Mouse (Mus musculus) forebrain, embryonic 10.5 days (tissue): Measurements from ENCODE around the gene Mslnl. TPM values are rescaled to one million over a fixed set of nuclear protein-coding genes. Genes with fewer than 3 reads are reported as not detected.
A peak's percentile ranks its signal among the peaks of the same experiment; 100 is the strongest.

Experiments
- DNase-seq: peaks from one replicate; pipeline ENCODE4 v3.0.0-alpha.2; 2017; ENCODE audit warnings: low spot score; ENCODE audit errors: extremely low spot score
- H3K27ac ChIP-seq: fragments of 300-500 bp; sonication (generic); 2 replicates; pipeline ENCODE4 v1.5.1; 2016; ENCODE audit warnings: mild to moderate bottlenecking
- H3K27me3 ChIP-seq: fragments of 300-500 bp; sonication (generic); 2 replicates; pipeline ENCODE4 v1.6.1; 2016; ENCODE audit warnings: mild to moderate bottlenecking; ENCODE audit not compliant: poor library complexity, severe bottlenecking
- H3K36me3 ChIP-seq: fragments of 300-500 bp; sonication (generic); replicated peaks from 2 replicates; pipeline ENCODE4 v1.6.1; 2016; ENCODE audit warnings: mild to moderate bottlenecking, moderate library complexity
- H3K4me1 ChIP-seq: fragments of 300-500 bp; sonication (generic); 2 replicates; pipeline ENCODE4 v1.6.1; 2016
- H3K4me3 ChIP-seq: fragments of 300-500 bp; sonication (generic); 2 replicates; pipeline ENCODE4 v1.5.1; 2016; ENCODE audit warnings: mild to moderate bottlenecking, moderate library complexity
- H3K9me3 ChIP-seq: fragments of 300-500 bp; sonication (generic); 2 replicates; pipeline ENCODE4 v1.6.1; 2016; ENCODE audit warnings: mild to moderate bottlenecking, moderate library complexity
- WGBS: fragments of 180-500 bp; shearing (Covaris S2); methylation state at CpG from one replicate; pipeline ENCODE4 v1.1.7; 2016; 5-methylcytosine and 5-hydroxymethylcytosine counted together
- polyA plus RNA-seq: library from polyadenylated mRNA; unstranded; fragments of >200 nt; fragmentation: Nextera tagmentation; extraction: Ambion mirVana; gene quantifications from 2 replicates; pipeline ENCODE4 v1.2.1, GENCODE M21; 2016

Mslnl gene
- polyA plus RNA-seq, 1 experiment from 2014 or later = not detected

- 85% methylated on average over 5 of the region's 5 CpGs for WGBS
- DNase-seq = no peak
- Histone ChIP-seq H3K27me3 (0 out of 2 replicates have a peak, but pooled peaks cover 4% of the 10 kb centered on the region), H3K27ac (no peak overlapping the region), H3K36me3 (no peaks in the 10 kb centered on the region), H3K4me1 (peaks cover 17% of the 10 kb centered on the region; the same call in 1 of the 2 replicates), H3K9me3 (no peaks in the 10 kb centered on the region), H3K4me3 (no peak overlapping the region)
Measured at GRCm38 (mm10) chr17:25751446-25751845, 15.6 kb downstream of the Mslnl start.

DNA sequence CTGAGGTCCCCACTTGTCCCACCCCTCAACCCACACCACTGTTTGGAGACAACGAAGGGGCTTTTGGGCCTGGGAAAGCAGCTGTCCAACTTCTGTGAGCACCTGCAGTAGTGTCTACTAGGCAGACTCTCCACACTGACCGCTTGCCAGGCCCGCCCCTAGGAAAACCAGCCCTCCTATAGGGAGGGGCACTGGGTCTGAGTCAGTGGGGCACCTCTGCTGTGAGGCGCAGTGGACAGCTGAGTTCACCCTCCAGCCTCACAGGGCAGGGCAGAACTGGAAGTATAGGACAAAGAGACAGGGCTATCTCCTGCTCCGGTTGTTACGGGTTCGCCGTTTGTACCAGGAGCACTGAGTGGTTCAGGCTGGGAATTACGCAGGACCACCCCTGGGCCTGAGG is 18.4 kb downstream of the Mslnl start, which contains the start of gene Msln:
Gene Msln (minus strand): TSS at position 138 of the 400 bp plus-strand sequence.
- DNase-seq = no peak
- no peaks in the 10 kb centered on the region for H3K36me3 ChIP-seq
- 0 out of 2 replicates have a peak, but pooled peaks cover 5% of the 10 kb centered on the region for H3K27me3 ChIP-seq
- 85% methylated on average over 9 of the region's 9 CpGs for WGBS
- H3K27ac ChIP-seq = 0 out of 2 replicates have a peak within 1 kb of the TSS, but pooled peaks have one; percentile 35
- no peaks in the 10 kb centered on the region for H3K9me3 ChIP-seq
- no peak within 1 kb of the TSS for H3K4me3 ChIP-seq
- peaks cover 20% of the 10 kb centered on the region; the same call in 1 of the 2 replicates for H3K4me1 ChIP-seq

DNA sequence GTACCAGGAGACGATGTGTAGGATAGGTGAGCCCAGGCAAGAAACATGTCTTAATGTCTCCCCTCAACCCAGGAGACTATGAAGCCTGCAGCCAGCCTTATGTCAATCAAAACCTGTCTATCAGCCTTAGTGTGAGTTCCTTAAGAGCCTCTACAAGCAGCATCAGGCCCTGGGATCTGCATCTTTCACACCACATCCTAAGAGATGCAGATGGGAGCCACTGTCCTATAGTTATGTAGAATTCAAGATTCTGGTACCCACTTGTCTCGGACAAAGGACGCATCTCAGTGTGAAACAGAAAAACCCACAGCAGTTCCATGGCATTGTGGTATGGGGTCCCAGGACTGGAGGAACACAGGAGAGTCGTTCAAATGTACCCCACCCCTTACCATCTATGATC is 19.2 kb downstream of the Mslnl start:
- DNase-seq = no peak
- WGBS = 84% methylated on average over 4 of the region's 4 CpGs
- Histone ChIP-seq H3K4me3 (no peak overlapping the region), H3K27me3 (0 out of 2 replicates have a peak, but pooled peaks cover 7% of the 10 kb centered on the region), H3K4me1 (peaks cover 20% of the 10 kb centered on the region; the same call in 1 of the 2 replicates), H3K36me3 (no peaks in the 10 kb centered on the region), H3K27ac (0 out of 2 replicates have a peak overlapping the region, but pooled peaks have one; percentile 35), H3K9me3 (no peaks in the 10 kb centered on the region)

DNA sequence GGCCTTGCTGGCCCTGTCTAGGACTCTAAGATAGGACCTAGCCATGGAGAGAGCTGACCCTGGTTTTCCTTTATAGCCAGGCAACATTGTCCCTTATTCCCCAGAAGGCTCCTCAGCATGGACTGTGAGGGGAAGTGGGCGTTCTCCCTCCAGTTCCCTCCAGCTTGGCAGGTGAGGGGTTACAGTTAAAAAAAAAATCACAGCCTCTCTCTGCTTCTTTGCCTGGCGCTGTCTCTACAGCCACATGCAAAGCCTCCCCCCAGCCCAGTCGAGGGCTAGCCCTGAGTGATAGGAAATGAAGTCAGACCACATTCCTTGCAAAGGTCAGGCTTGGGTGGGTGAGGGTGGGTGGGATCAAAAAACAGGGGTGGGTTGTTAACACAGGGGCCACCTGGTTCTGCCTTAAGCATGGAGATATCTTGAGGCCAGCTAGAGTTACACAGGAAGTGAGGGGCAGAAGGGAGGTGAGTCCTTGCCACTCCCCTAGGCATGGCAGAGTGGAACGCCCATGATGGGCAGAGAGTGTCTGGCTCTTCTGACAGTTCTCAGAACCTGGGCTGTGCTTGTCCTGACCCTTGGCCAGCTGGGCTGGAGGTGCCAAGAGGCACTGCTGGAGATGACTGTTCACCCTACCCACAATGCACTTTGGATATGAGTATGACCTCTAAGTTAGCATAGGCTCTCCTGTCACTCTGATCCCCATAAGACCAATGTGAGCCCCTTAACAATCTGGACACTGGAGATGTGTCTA is 20.0 kb downstream of the Mslnl start:
- H3K4me3 ChIP-seq = no peak overlapping the region
- DNase-seq = no peak
- H3K4me1 ChIP-seq = peaks cover 20% of the 10 kb centered on the region; the same call in 1 of the 2 replicates
- no peaks in the 10 kb centered on the region for H3K36me3 ChIP-seq
- H3K9me3 ChIP-seq = no peaks in the 10 kb centered on the region
- 66% methylated on average over 4 of the region's 4 CpGs for WGBS
- H3K27me3 ChIP-seq = 0 out of 2 replicates have a peak, but pooled peaks cover 7% of the 10 kb centered on the region
- H3K27ac ChIP-seq = 0 out of 2 replicates have a peak overlapping the region, but pooled peaks have one; percentile 8

GRCm38 (mm10) chr17:25756378-25757242 is 20.8 kb downstream of the Mslnl start:
- Histone ChIP-seq H3K27me3 (0 out of 2 replicates have a peak, but pooled peaks cover 7% of the 10 kb centered on the region), H3K27ac (no peak overlapping the region), H3K9me3 (no peaks in the 10 kb centered on the region), H3K4me3 (no peak overlapping the region), H3K36me3 (no peaks in the 10 kb centered on the region), H3K4me1 (peaks cover 20% of the 10 kb centered on the region; the same call in 1 of the 2 replicates)
- no peak for DNase-seq
- WGBS = 88% methylated on average over 9 of the region's 9 CpGs

GRCm38 (mm10) chr17:25757691-25758090 is 21.8 kb downstream of the Mslnl start:
- H3K9me3 ChIP-seq = no peaks in the 10 kb centered on the region
- H3K27ac ChIP-seq = no peak overlapping the region
- H3K4me1 ChIP-seq = peaks cover 26% of the 10 kb centered on the region; the same call in 1 of the 2 replicates
- no peak for DNase-seq
- WGBS = 77% methylated on average over 3 of the region's 3 CpGs
- no peaks in the 10 kb centered on the region for H3K36me3 ChIP-seq
- 0 out of 2 replicates have a peak, but pooled peaks cover 7% of the 10 kb centered on the region for H3K27me3 ChIP-seq
- H3K4me3 ChIP-seq = no peak overlapping the region

- no peak overlapping the region for H3K27ac ChIP-seq
- H3K9me3 ChIP-seq = no peaks in the 10 kb centered on the region
- 0 out of 2 replicates have a peak, but pooled peaks cover 3% of the 10 kb centered on the region for H3K27me3 ChIP-seq
- H3K4me3 ChIP-seq = no peak overlapping the region
- no peak for DNase-seq
- no peaks in the 10 kb centered on the region for H3K36me3 ChIP-seq
- H3K4me1 ChIP-seq = peaks cover 21% of the 10 kb centered on the region; the same call in 1 of the 2 replicates
- WGBS = 82% methylated on average over 8 of the region's 8 CpGs
Measured at GRCm38 (mm10) chr17:25760148-25760547, 24.3 kb downstream of the Mslnl start.

DNA sequence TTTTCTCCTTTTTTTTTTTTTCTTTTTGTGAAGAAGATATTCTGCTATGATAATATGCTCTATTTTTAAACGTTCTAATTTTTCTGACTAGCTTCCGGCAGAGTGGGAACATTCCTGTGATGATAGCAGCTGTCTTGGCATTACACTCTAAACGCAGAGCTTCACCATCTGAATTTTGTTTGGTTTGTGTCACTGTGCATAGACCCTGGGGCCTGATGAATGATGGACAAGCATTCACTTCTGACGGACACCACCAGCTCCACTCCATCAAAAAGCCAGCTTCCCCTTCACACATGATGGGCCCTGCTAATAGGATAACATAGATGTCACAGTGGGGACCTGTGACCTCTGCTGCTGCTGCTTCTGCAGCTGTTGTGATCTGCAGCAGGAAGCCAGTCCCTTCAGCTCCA is 25.7 kb downstream of the Mslnl start:
- no peak for DNase-seq
- 64% methylated on average over 4 of the region's 4 CpGs for WGBS
- H3K27ac ChIP-seq = no peak overlapping the region
- peaks cover 5% of the 10 kb centered on the region; the same call in 1 of the 2 replicates for H3K27me3 ChIP-seq
- H3K9me3 ChIP-seq = no peaks in the 10 kb centered on the region
- H3K4me1 ChIP-seq = peaks cover 16% of the 10 kb centered on the region
- H3K36me3 ChIP-seq = no peaks in the 10 kb centered on the region
- no peak overlapping the region for H3K4me3 ChIP-seq

- Histone ChIP-seq H3K4me3 (no peak overlapping the region), H3K36me3 (no peaks in the 10 kb centered on the region), H3K4me1 (peaks cover 16% of the 10 kb centered on the region), H3K9me3 (no peaks in the 10 kb centered on the region), H3K27ac (no peak overlapping the region), H3K27me3 (peaks cover 15% of the 10 kb centered on the region; the same call in 1 of the 2 replicates)
- WGBS = 53% methylated on average over 3 of the region's 3 CpGs
- no peak for DNase-seq
Measured at GRCm38 (mm10) chr17:25762591-25762990, 26.7 kb downstream of the Mslnl start.

DNA sequence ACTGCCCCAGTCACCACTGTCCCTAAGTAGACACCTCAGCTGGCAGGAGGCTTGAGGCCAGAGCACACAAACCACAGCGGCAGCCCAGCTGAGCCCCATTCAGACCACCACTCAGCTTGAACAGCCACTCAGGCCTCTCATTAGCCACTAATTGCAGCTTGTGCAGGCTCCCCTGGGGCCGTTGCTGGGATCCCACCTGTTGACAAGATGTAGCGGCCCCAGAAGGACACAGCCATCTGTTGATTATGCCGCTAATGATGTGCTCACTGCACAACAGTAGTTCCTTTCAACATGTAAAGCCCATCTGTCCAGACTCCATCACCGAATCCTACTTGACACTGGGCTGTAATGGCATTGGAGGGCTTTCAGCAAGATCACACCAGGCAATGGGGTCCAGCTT is 30.0 kb downstream of the Mslnl start:
- peak; percentile 46 for DNase-seq
- 53% methylated on average over 5 of the region's 5 CpGs for WGBS
- no peak overlapping the region for H3K27ac ChIP-seq

DNA sequence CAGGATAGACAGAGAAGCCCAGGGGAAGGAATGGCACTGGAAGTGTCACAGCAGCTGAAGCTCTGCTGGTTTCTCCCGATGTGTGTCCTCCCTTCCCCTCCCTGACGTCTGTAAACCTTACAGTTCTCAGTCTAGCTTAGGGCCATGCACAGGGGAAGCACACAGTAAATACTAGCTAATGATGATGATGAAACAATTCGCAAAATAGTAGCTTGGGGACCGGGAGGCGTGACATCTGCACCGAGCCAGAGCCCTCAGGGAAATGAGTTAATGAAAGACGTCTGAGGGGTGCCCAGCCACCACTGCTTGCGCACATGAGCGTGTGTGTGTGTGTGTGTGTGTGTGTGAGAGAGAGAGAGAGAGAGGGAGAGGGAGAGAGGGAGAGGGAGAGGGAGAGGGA is 33.5 kb downstream of the Mslnl start:
- DNase-seq = no peak
- no peaks in the 10 kb centered on the region for H3K36me3 ChIP-seq
- WGBS = 60% methylated on average over 9 of the region's 9 CpGs
- H3K27me3 ChIP-seq = peaks cover 36% of the 10 kb centered on the region
- H3K4me3 ChIP-seq = no peak overlapping the region
- H3K9me3 ChIP-seq = no peaks in the 10 kb centered on the region
- no peak overlapping the region for H3K27ac ChIP-seq
- peaks cover 14% of the 10 kb centered on the region for H3K4me1 ChIP-seq

More for the DNA sequence above, 30.0 kb downstream of the Mslnl start:
- H3K4me1 ChIP-seq = peaks cover 16% of the 10 kb centered on the region
- no peak overlapping the region for H3K4me3 ChIP-seq
- no peaks in the 10 kb centered on the region for H3K9me3 ChIP-seq
- H3K27me3 ChIP-seq = peaks cover 36% of the 10 kb centered on the region
- no peaks in the 10 kb centered on the region for H3K36me3 ChIP-seq

GRCm38 (mm10) chr17:25773549-25774120 is 37.8 kb downstream of the Mslnl start, which contains the start of gene Narfl:
Gene Narfl, plus strand, starts transcription at chr17:25773776.
- Histone ChIP-seq H3K36me3 (peaks cover 20% of the 10 kb centered on the region), H3K4me3 (peak within 1 kb of the TSS; percentile 64), H3K9me3 (no peaks in the 10 kb centered on the region), H3K4me1 (peaks cover 19% of the 10 kb centered on the region), H3K27me3 (peaks cover 13% of the 10 kb centered on the region), H3K27ac (peak within 1 kb of the TSS; percentile 75)
- DNase-seq = peak; percentile 98
- under 1% methylated on average over 37 of the region's 37 CpGs for WGBS
